Mouse (Mus musculus) spleen, adult 2 months (tissue): ENCODE results near the gene Esam. TPM values are rescaled to one million over a fixed set of nuclear protein-coding genes. Genes with fewer than 3 reads are reported as not detected.

Experiments used
- DNase-seq, 2 experiments: peaks; one replicate each; pipeline versions ENCODE4 v3.0.0 to v3.0.0-alpha.2; 2012 to 2021; ENCODE audit warnings: low spot score in 2 of 2, low read depth in 1 of 2
- H3K27ac ChIP-seq: fragments of 200-500 bp; 2 replicates; pipeline ENCODE4 v1.5.1; 2012; ENCODE audit warnings: low read length, inconsistent platforms; ENCODE audit not compliant: insufficient read depth
- H3K27me3 ChIP-seq: fragments of 200-500 bp; 2 replicates; pipeline ENCODE4 v1.6.1; 2012; ENCODE audit warnings: mild to moderate bottlenecking, moderate library complexity, low read length, inconsistent platforms; ENCODE audit not compliant: control insufficient read depth, insufficient read depth
- H3K36me3 ChIP-seq: fragments of 200-500 bp; 2 replicates; pipeline ENCODE4 v1.6.1; 2012; ENCODE audit warnings: mild to moderate bottlenecking, low read length, inconsistent platforms; ENCODE audit not compliant: control insufficient read depth, insufficient read depth
- H3K4me1 ChIP-seq: fragments of 200-500 bp; 2 replicates; pipeline ENCODE4 v1.6.1; 2011; ENCODE audit warnings: inconsistent platforms; ENCODE audit not compliant: control insufficient read depth, insufficient read depth, insufficient read length
- H3K4me3 ChIP-seq: fragments of 200-500 bp; 2 replicates; pipeline ENCODE4 v1.5.1; 2011; ENCODE audit warnings: mild to moderate bottlenecking, inconsistent platforms; ENCODE audit not compliant: insufficient read depth, insufficient read length; ENCODE audit errors: extremely low read depth
- CTCF ChIP-seq: fragments of 200-500 bp; IDR thresholded peaks from 2 replicates; pipeline ENCODE4 v1.5.1; 2011; ENCODE audit warnings: mild to moderate bottlenecking, inconsistent platforms; ENCODE audit not compliant: insufficient read depth, insufficient read length, insufficient replicate concordance; ENCODE audit errors: extremely low read depth
- POLR2A ChIP-seq: fragments of 200-500 bp; IDR thresholded peaks from 2 replicates; pipeline ENCODE4 v1.6.1; 2011; ENCODE audit warnings: low read depth, low read length, inconsistent platforms
- WGBS: fragments of 180-500 bp; shearing (Covaris S2); methylation state at CpG from one replicate; pipeline ENCODE4 v1.1.7; 2018; 5-methylcytosine and 5-hydroxymethylcytosine counted together
- polyA plus RNA-seq: library from polyadenylated mRNA; depleted of rRNA; stranded (reverse); fragments of >200 nt; gene quantifications from 2 replicates; pipeline ENCODE4 v1.2.3, GENCODE M21; 2012

Esam gene
- polyA plus RNA-seq, 1 experiment: 19.6 TPM

DNA sequence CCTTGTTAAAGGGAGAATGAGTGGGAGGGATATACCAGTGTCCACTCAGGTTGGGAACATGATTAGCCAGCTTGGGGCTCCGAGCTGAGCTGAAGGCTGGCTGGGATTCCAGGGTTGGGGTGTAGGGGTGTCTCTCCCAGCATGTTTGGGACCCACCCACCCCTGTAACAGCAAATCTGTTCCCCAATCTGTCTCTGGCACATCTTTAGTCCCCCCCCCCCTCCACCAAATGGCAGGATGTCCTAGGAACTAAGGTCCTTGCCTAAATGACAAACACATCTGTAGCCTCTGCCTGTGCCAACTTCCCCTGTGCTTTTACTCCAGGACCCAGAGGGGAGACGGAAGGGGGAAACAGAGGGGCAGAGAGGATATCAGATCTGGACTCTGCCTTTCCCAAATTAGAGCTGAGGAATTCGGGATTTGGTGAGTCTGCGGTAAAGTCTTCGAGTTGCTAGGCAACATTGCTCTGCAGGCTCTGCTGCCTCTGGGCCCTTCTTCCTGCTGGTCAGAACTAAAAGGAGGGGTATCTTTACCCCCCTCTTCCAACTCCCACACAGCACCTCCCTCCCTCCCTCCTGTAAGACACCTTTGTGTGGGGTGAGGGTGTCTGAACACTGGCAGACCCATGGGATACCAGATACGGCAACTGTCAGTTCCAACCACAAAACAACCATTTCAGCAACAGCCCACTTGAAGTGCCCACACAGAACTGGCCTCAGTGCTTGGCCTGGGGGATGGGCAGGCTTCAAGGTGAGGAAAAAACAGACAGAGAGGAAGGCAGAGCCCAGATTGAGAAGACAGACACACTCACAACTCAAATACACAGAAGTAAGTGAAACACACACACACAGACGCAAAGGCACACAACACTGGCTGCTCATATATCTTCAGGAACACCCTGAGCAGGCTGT lies 27.2 kb downstream of the Esam start, which contains the start of gene Siae:
TSS of gene Siae (plus strand) at position 861 of the 911 bp plus-strand sequence.
- 31% methylated on average over 7 of the region's 7 CpGs for WGBS
- TF ChIP-seq POLR2A: no peak
- no peak for TF ChIP-seq CTCF
- Histone ChIP-seq H3K4me1 (peaks cover 20% of the 10 kb centered on the region), H3K4me3 (no peak within 1 kb of the TSS), H3K27ac (no peak within 1 kb of the TSS), H3K36me3 (no peaks in the 10 kb centered on the region), H3K27me3 (peaks cover 6% of the 10 kb centered on the region; the same call in 1 of the 2 replicates)
- DNase-seq: no peak

DNA sequence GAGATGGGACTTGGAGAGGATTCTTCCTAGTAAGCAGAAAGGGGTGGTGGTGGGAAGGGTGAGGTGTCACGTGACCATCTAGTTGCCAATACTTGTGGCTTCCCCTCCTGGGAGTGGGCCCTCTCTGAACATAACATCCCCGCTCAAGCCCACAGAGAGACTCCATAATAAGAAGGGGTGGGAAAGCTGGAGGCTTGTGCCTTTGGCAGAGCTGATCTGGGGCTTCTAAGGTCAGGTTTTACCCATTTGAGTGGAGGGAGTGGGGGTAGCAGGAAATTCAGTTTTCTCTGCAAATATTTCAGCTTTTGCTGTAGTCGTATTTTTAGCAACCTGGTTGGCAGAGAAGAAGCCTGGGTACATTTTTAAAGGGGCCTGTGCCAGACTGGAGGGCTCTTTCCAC lies 28.5 kb downstream of the Esam start:
- no peaks in the 10 kb centered on the region for H3K36me3 ChIP-seq
- no peak overlapping the region for H3K27ac ChIP-seq
- 42% methylated on average over 3 of the region's 3 CpGs for WGBS
- TF ChIP-seq CTCF (no peak), POLR2A (no peak)
- DNase-seq: no peak
- H3K4me3 ChIP-seq: no peak overlapping the region
- 0 out of 2 replicates have a peak, but pooled peaks cover 4% of the 10 kb centered on the region for H3K27me3 ChIP-seq
- H3K4me1 ChIP-seq: peaks cover 20% of the 10 kb centered on the region

DNA sequence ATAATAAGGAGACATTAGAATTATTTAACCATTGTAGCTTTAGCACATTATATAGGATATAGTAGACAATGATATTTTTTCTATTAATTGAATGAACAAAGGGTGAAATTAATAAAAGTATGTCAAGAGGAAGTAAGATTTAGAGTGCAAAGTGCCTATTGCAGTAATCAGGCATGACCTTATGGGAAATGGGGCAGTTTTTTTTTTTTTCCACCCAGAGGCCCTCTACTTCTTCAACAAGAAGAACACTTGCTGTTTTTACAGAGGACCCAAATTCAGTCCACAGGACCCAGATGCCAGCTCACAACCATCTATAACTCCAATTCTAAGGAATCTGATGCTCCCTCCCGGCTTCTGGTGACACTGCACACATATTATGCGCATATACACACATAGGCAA lies 32.7 kb downstream of the Esam start:
- Histone ChIP-seq H3K27me3 (no peaks in the 10 kb centered on the region), H3K27ac (no peak overlapping the region), H3K4me1 (no peaks in the 10 kb centered on the region), H3K4me3 (no peak overlapping the region), H3K36me3 (no peaks in the 10 kb centered on the region)
- TF ChIP-seq CTCF (no peak), POLR2A (no peak)
- WGBS: 94% methylated on average over 2 of the region's 2 CpGs
- DNase-seq: no peak

DNA sequence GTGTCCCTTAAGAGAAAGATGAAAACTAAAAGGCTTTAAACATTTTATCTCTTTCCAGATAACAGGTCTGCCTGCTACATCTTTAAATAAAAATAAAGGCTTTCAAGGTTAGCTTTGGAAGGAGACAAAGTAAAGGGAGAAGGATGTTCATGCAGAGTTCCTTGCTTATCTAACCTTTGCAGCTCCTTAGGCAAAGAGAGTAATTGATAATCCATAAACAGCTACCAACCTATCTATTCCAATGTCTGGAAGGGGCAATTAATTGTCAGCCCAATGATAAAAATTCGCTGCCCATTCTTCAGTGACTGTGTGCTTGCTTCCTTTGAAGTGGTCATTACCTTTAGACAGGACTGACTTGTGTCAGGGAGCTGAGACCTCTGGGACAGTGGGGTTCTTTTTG lies 35.9 kb downstream of the Esam start:
- 83% methylated on average over 1 of the region's 1 CpGs for WGBS
- Histone ChIP-seq H3K27me3 (no peaks in the 10 kb centered on the region), H3K4me1 (peaks cover 7% of the 10 kb centered on the region; the same call in 1 of the 2 replicates), H3K4me3 (no peak overlapping the region), H3K36me3 (no peaks in the 10 kb centered on the region), H3K27ac (no peak overlapping the region)
- DNase-seq: no peak
- TF ChIP-seq CTCF: no peak
- no peak for TF ChIP-seq POLR2A

DNA sequence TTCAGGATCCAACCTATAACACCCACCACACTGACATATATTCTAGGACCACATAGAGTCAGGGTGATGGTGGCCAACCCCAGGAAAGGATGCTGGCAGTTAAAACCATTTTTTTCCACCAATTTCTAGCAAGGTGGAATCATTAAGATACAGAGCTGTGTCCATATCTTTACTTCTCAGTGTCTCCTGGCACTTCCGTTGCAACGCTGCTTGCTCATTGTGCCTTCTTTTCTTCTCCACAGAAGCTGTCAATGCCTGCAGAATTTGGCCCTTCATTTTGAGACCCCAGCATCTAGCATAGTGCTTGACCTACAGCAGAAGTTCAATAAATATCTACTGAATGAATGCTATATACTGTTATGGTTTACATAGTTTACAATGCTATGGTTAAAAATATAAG lies 39.1 kb downstream of the Esam start:
- H3K4me3 ChIP-seq: no peak overlapping the region
- DNase-seq: no peak
- H3K36me3 ChIP-seq: no peaks in the 10 kb centered on the region
- no peak for TF ChIP-seq CTCF
- TF ChIP-seq POLR2A: no peak
- 87% methylated on average over 2 of the region's 2 CpGs for WGBS
- no peak overlapping the region for H3K27ac ChIP-seq
- H3K27me3 ChIP-seq: no peaks in the 10 kb centered on the region
- peaks cover 7% of the 10 kb centered on the region; the same call in 1 of the 2 replicates for H3K4me1 ChIP-seq

DNA sequence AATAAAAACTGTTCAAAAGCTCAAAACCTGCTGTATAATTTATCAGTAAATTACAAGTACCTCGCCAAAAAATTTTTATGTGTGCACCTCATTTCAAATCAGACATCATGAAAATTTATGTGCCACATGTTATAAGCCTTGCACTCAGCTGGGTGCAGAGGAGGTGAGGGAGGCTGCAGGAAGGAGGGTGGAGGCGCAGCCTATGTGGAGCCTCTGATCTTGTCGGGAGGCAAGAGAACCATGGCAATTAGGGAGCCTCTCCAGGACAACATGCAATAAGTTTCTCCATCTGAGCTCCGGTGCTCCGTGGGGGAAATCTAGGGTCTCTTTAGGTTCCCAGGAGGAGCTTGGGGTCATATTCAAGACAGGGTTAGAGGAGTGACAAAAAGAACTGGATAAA lies 39.6 kb downstream of the Esam start:
- no peak overlapping the region for H3K27ac ChIP-seq
- no peak for DNase-seq
- no peak for TF ChIP-seq CTCF
- TF ChIP-seq POLR2A: no peak
- H3K27me3 ChIP-seq: no peaks in the 10 kb centered on the region
- peaks cover 7% of the 10 kb centered on the region; the same call in 1 of the 2 replicates for H3K4me1 ChIP-seq
- no peak overlapping the region for H3K4me3 ChIP-seq
- H3K36me3 ChIP-seq: no peaks in the 10 kb centered on the region
- WGBS: 24% methylated on average over 5 of the region's 5 CpGs
